Mouse (Mus musculus) ovary, postnatal 36 days (tissue): ENCODE results near the gene Osgep.
"Not testable (repeated sequence)": the region's sequence is repeated elsewhere in the genome, so short reads cannot be mapped to it uniquely, and the experiment has no call there.

Experiments used
- DNase-seq: peaks from one replicate; pipeline ENCODE4 v3.0.0; 2022; ENCODE audit warnings: low spot score, mixed read lengths

Gene Osgep

DNA sequence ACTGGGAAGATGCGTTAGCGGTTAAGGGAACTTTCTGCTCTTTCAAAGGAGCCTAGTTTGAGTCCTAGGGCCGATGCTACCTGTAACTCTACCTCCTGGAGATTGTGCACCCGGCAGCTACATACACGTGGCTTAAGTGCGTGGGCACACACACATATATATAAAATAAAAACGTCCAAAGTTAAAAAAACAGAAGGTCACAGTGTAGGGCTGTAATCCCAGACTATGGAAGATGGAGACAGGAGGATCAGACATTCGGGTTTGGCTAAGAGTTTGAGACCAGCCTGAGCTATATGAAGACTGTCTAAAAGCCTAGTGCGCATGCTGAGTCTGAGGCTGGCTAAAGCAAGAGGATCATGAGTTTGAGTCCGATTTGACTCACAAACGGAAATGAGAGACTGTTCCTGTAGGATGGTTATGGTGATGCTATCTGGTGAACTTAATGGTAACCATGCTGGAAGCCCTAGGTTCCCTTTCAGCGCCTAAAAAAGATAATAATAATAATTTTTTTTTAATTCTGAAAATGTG is 6.9 kb upstream of the Osgep start:
- DNase-seq, result no peak

GRCm38 (mm10) chr14:50930754-50931492 is 6.2 kb upstream of the Osgep start, which contains the start of the genes Pip4p1 and Pnp:
Pip4p1 (minus strand) TSS chr14:50930856.
Pnp (plus strand) TSS chr14:50931082.
- DNase-seq, result peak; percentile 99

- DNase-seq, result no peak
Observed at GRCm38 (mm10) chr14:50930377-50930753, 5.7 kb upstream of the Osgep start.

GRCm38 (mm10) chr14:50929951-50930350 is 5.3 kb upstream of the Osgep start:
- no peak for DNase-seq

GRCm38 (mm10) chr14:50927366-50927765 is 2.7 kb upstream of the Osgep start:
- no peak for DNase-seq

DNA sequence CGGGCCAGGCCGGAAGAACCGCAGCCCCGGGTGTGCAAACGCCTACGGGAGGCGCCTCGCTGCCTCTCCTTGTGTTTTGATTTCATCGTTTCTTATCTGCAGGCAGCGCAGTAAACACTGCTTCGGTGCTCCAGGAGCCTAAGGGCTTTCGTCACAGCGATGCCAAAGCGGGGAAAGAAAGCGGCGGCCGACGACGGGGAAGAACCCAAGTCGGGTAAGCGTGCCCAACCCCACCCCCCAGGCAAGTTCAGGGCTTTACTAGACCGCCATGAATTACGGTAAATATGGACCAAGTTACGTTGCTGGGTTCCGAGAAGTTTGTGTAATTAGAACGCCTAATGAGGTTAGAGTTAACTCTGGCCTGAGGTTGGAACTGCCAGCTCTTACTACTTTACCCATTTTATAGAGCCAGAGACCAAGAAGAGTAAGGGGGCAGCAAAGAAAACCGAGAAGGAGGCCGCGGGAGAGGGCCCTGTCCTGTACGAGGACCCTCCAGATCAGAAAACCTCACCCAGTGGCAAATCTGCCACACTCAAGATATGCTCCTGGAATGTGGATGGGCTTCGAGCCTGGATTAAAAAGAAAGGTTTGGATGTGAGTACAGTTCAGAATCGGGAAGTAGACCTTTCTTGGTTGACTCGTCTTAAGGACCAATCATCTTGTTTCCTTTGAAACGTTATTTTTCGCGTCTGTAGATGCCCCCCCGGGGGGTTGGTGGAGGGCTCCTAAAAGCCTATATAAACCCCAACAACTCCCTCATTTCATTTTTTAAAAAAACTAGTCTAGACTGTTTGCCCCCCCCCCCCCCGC is 623 bp upstream of the Osgep start:
- DNase-seq, result no peak

DNA sequence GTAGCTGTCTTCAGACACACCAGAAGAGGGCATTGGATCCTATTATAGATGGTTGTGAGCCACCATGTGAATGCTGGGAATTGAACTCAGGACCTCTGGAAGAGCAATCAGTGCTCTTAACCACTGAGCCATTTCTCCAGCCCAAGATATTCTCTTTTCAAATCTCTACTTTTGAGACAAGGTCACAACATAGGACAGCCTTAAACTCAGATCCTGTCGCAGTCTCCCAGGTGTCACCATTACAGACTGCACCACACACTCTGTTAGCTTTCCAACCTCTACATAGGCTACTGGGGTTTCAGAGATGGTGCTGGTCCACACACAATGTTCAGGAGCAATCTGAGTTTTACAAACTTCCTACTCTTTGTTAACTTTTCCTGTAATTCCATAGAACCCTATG is 1.3 kb downstream of the Osgep start:
- DNase-seq, result not testable (repeated sequence)

DNA sequence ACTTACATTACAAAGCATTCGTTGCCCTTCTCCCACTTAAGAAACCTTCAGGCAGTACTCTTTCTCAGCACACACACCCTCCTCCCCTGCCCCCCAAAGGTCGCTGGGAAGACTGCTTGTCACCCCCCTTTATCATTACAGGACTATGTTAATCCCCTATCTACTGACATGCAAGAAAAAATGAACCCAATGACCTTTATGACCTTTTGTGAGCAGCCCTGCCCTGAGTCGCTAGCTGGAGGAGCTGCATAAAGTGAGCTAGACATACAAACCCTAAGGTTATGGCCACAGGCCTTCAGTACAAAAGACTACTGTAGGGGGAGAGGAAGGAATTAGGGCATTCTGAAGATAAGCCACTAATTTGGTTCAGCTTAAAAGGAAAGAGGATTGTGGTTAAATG is 13.3 kb downstream of the Osgep start:
- DNase-seq, result no peak

DNA sequence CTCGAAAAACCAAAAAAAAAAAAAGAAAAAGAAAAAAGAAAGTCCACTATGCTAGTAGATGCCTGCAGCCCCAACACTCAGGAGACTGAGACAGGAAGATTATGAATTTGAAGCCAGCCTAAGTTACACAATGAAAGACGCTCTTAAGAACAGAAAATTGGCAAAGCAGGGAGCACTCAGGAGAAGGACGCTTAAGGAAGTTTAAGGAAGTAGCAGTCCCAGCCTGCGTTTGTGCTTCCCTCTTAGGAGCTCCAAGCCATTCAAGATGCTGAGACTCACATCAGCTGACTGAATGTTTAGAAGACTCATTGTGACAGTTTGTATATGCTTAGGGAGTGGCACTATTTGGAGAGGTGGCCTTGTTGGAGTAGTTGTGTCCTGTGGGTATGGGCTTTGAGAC is 16.6 kb downstream of the Osgep start:
- DNase-seq, result no peak

DNA sequence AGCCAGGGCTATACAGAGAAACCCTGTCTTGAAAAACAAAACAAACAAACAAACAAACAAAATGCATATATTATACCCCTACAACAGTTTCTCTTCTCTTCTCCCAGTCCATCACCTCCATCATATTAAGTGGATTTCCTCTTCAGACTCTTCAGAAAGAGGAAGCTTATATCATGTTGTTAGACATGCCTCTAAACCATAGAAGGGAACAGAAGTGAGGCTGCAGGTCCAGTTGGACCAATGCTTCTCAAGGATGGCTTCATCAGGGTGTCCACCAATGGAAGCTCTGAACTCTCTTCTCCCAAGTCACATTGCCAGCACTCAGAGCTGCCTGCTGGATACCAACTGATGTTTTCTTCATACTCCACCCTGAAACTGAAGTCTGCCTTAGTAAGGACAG is 19.4 kb downstream of the Osgep start:
- not testable (repeated sequence) for DNase-seq

GRCm38 (mm10) chr14:50904828-50905129 is 19.9 kb downstream of the Osgep start:
- DNase-seq, result no peak

DNA sequence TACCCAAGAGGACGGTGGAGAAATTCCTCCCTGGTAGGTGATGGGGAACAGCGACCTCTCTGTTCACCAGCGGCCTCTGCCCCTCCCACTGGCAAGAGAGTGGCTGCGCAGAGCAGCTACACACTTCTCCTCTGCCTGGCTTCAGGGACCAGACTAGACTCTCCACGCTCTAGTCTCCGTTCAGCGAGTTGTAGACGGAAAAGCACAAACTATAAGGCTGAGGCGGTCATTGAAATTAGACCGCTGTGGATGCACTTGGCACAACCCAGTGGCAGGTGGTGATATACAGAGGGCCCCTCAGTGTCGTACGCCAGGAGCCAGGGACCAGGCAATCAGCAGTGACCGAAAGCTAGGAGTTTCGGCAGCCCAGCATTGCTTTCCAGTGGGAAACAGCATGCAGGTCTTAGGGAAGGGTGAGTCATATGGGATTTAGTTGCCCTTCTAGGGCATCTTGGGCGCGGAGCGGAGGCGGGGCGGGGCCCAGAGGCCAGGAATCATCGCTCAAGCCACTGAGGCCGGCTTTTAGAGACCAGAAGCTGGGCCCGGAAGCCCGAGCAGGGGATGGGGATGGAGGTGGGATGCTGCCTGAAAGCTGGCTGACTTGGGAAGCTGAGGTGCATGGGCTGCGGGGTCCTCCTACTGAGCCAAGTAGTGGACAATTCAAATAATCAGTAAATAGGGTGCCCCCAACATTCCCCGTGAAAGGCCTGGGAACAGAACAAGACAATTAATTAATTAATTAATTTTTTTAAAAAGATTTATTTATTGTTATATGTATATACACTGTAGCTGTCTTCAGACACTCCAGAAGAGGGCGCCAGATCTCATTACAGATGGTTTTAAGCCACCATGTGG is 20.5 kb downstream of the Osgep start:
- DNase-seq, result peak; percentile 40

GRCm38 (mm10) chr14:50897992-50898391 is 26.7 kb downstream of the Osgep start:
- not testable (repeated sequence) for DNase-seq

DNA sequence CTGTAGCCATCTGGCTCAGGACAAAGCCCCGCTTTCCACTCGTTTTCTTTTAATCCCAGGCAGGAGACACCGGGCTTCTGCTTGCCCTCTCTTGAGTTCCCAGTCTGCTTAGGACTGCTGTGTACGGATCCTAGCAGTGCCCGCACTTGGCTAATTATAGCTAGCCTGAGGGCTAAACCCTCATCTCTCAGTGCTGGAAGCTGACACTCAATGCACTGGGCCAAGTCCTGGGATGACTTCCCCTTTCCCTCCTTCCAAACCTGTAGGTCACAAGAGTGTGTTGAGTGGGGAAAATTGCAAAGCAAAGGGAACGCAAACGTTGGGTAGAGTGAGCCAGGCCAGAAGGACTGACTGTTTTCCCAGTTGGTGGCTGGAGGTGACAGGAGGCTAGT is 27.3 kb downstream of the Osgep start, which contains the start of gene Klhl33:
Klhl33 (minus strand) TSS at position 134 of the 392 bp plus-strand sequence.
- no peak for DNase-seq

- DNase-seq, result no peak
Observed at GRCm38 (mm10) chr14:50896747-50897373, 27.8 kb downstream of the Osgep start.

GRCm38 (mm10) chr14:50895985-50896746 is 28.5 kb downstream of the Osgep start:
- DNase-seq, result peak; percentile 49

GRCm38 (mm10) chr14:50895407-50895806 is 29.3 kb downstream of the Osgep start:
- DNase-seq, result no peak

DNA sequence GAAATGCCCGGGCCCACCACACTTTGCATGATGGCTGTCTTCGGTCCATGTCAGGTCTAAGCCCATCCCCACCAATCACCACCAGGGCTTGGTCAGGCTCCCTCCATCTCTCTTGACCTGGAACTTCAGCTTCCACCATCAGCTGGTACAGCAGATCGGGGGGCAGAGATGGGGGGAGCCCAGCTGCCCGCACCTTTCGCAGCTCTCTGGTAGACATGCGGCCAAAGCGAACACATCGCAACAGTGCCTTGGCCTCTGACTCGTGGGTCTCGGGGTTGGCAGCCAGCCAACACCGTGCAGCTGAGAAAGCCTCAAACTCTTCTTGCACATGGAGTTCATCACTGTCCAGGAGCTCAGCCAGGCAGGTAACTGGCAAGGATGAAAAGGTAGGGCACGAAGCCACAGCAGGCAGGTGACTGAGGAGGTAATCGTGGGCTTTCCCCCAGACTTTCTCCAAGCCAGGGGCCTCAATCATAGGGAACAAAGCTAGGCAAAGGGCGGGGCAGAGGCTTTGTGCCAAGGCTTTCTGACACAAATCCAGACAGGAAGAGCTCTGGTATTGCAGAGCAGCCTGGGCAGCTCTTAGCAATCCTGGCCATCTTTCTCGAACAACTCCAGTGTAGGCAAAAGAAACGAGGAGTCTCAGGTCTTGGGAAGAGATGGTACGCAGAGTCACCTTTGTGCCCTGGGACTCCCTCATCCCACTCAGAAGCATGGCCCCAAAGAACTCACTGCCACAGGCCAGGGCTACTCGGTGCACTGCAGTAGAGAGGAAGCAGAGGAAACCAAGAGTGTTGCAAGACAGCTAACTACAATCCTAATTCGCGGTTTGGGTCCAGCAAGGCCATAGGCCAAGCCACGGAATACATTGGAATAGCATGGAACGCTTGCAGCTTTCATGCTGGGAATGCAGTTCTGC is 31.9 kb downstream of the Osgep start:
- peak; percentile 54 for DNase-seq

- no peak for DNase-seq
Observed at GRCm38 (mm10) chr14:50892091-50892490, 32.6 kb downstream of the Osgep start.

GRCm38 (mm10) chr14:50891621-50892020 is 33.1 kb downstream of the Osgep start:
- no peak for DNase-seq
